Mouse (Mus musculus) ES-E14 (cell line): ENCODE results near the gene Top1. TPM values are rescaled to one million over a fixed set of nuclear protein-coding genes. Genes with fewer than 3 reads are reported as not detected.

Experiments
- DNase-seq: peaks from one replicate; pipeline ENCODE4 v3.0.0-alpha.2; 2013; ENCODE audit warnings: low read depth, low spot score
- H3K27ac ChIP-seq: 2 replicates; pipeline ENCODE4 v1.5.1; 2012; ENCODE audit warnings: low read depth, mild to moderate bottlenecking, low read length, moderate library complexity, mixed read lengths; ENCODE audit not compliant: poor library complexity, insufficient read depth, severe bottlenecking
- H3K36me3 ChIP-seq: 2 replicates; pipeline ENCODE4 v1.6.1; 2012; ENCODE audit warnings: mild to moderate bottlenecking, low read length, moderate library complexity, mixed read lengths; ENCODE audit not compliant: control insufficient read depth, poor library complexity, insufficient read depth, severe bottlenecking
- H3K4me1 ChIP-seq, 2 experiments: fragments of 150-350 bp in 1 of 2; sonication (generic) in 1 of 2; 2 replicates each; pipeline ENCODE4 v1.6.1; 2012; ENCODE audit warnings: low read length in 2 of 2, mild to moderate bottlenecking in 1 of 2, mixed read lengths in 1 of 2; ENCODE audit not compliant: control insufficient read depth in 2 of 2, insufficient read depth in 2 of 2, poor library complexity in 1 of 2
- H3K4me3 ChIP-seq, 2 experiments: fragments of 150-350 bp in 1 of 2; sonication (generic) in 1 of 2; 2 replicates each; pipeline ENCODE4 v1.5.1; 2012; ENCODE audit warnings: low read length in 2 of 2, low read depth in 1 of 2, mild to moderate bottlenecking in 1 of 2, mixed read lengths in 1 of 2; ENCODE audit not compliant: insufficient read depth in 1 of 2, poor library complexity in 1 of 2, severe bottlenecking in 1 of 2
- H3K9ac ChIP-seq: 2 replicates; pipeline ENCODE4 v1.6.1; 2012; ENCODE audit warnings: low read depth, mild to moderate bottlenecking, low read length, mixed read lengths; ENCODE audit not compliant: poor library complexity, insufficient read depth, severe bottlenecking
- H3K9me3 ChIP-seq: fragments of 150-350 bp; sonication (generic); 2 replicates; pipeline ENCODE4 v1.6.1; 2012; ENCODE audit warnings: low read depth, mild to moderate bottlenecking, low read length; ENCODE audit not compliant: control insufficient read depth, insufficient read depth
- CHD2 ChIP-seq: IDR thresholded peaks from 2 replicates; pipeline ENCODE4 v1.6.1; 2014; ENCODE audit warnings: mild to moderate bottlenecking, low read depth, low read length, inconsistent platforms
- HCFC1 ChIP-seq: IDR thresholded peaks from 2 replicates; pipeline ENCODE4 v1.6.1; 2012; ENCODE audit warnings: low read length, inconsistent platforms, borderline replicate concordance; ENCODE audit not compliant: insufficient read depth
- MAFK ChIP-seq: IDR thresholded peaks from 2 replicates; pipeline ENCODE4 v1.6.1; 2014; ENCODE audit warnings: mild to moderate bottlenecking, low read depth, low read length, inconsistent platforms; ENCODE audit not compliant: insufficient read depth
- ZC3H11A ChIP-seq: IDR thresholded peaks from 2 replicates; pipeline ENCODE4 v1.6.1; 2012; ENCODE audit warnings: low read depth, mild to moderate bottlenecking, inconsistent platforms, low read length, borderline replicate concordance
- ZNF384 ChIP-seq: IDR thresholded peaks from 2 replicates; pipeline ENCODE4 v1.6.1; 2012; ENCODE audit warnings: low read depth, low read length, inconsistent platforms
- in situ Hi-C, 2 experiments: fragments of 600-800 bp; cut with MboI; formaldehyde crosslinking; loops; one replicate each; pipeline ENCODE4 v1.15.1; 2025; ENCODE audit warnings: low sequenced_read_pairs in 2 of 2, inconsistent platforms in 1 of 2; ENCODE audit not compliant: unreplicated experiment in 2 of 2
- total RNA-seq: library from RNA; depleted of rRNA; stranded (reverse); fragments of 300-350 nt; gene quantifications from 2 replicates; pipeline ENCODE4 v1.2.3, GENCODE M21; 2012

Top1 gene
- total RNA-seq, 1 experiment = 52.7 TPM

- Histone ChIP-seq H3K9ac (no peak overlapping the region), H3K4me1 (no peaks in the 10 kb centered on the region), H3K9me3 (no peaks in the 10 kb centered on the region), H3K36me3 (peaks cover 6% of the 10 kb centered on the region), H3K27ac (no peak overlapping the region), H3K4me3 (no peak overlapping the region)
- TF ChIP-seq CHD2 (no peak), ZC3H11A (no peak)
- in situ Hi-C loops = no loop called here
- DNase-seq = no peak
These were observed 78.1 kb downstream of the Top1 start for GRCm38 (mm10) chr2:160723613-160724375.

GRCm38 (mm10) chr2:160724536-160724935, 78.8 kb downstream of the Top1 start:
- Histone ChIP-seq H3K4me3 (no peak overlapping the region), H3K9ac (no peak overlapping the region), H3K36me3 (peaks cover 6% of the 10 kb centered on the region), H3K9me3 (no peaks in the 10 kb centered on the region), H3K4me1 (no peaks in the 10 kb centered on the region), H3K27ac (no peak overlapping the region)
- TF ChIP-seq ZNF384 (no peak), HCFC1 (no peak)
- no peak for DNase-seq
- in situ Hi-C loops = no loop called here

- in situ Hi-C loops = no loop called here
- Histone ChIP-seq H3K27ac (no peak overlapping the region), H3K4me3 (no peak overlapping the region), H3K9ac (no peak overlapping the region), H3K36me3 (peaks cover 4% of the 10 kb centered on the region; the same call in 1 of the 2 replicates), H3K4me1 (peaks cover 0 to 6% of the 10 kb centered on the region in 2 experiments; a peak in 1 of 4 replicates), H3K9me3 (no peaks in the 10 kb centered on the region)
- TF ChIP-seq HCFC1 (no peak), ZC3H11A (no peak), CHD2 (no peak), ZNF384 (no peak), MAFK (no peak)
- DNase-seq = no peak
These were observed 80.5 kb downstream of the Top1 start for GRCm38 (mm10) chr2:160725877-160726864.

GRCm38 (mm10) chr2:160728972-160729371, 83.3 kb downstream of the Top1 start:
- in situ Hi-C loops = no loop called here
- no peak for DNase-seq
- no peak for TF ChIP-seq CHD2
- no peak for TF ChIP-seq HCFC1
- no peak for TF ChIP-seq ZC3H11A
- TF ChIP-seq ZNF384 = no peak
- no peak for TF ChIP-seq MAFK
- H3K4me1 ChIP-seq = peaks cover 0 to 12% of the 10 kb centered on the region in 2 experiments; a peak in 2 of 4 replicates
- H3K27ac ChIP-seq = no peak overlapping the region
- no peak overlapping the region for H3K9ac ChIP-seq
- H3K36me3 ChIP-seq = peaks cover under 1% of the 10 kb centered on the region; the same call in 1 of the 2 replicates
- no peaks in the 10 kb centered on the region for H3K9me3 ChIP-seq
- H3K4me3 ChIP-seq = no peak overlapping the region
